Mouse (Mus musculus) forebrain, embryonic 13.5 days (tissue): ENCODE data around the gene Kcnn3. TPM values are rescaled to one million over a fixed set of nuclear protein-coding genes. Genes with fewer than 3 reads are reported as not detected.
A peak's percentile ranks its signal among the peaks of the same experiment; 100 is the strongest.

ENCODE experiments used
- ATAC-seq: fragments of 200-750 bp; cut with Nextera tagmentation; 2 replicates; pipeline ENCODE4 v1.8.0; 2017
- H3K27ac ChIP-seq: fragments of 300-500 bp; sonication (generic); 2 replicates; pipeline ENCODE4 v1.5.1; 2015; ENCODE audit warnings: inconsistent platforms, mild to moderate bottlenecking, moderate library complexity
- H3K27me3 ChIP-seq: fragments of 300-500 bp; sonication (generic); 2 replicates; pipeline ENCODE4 v1.6.1; 2015; ENCODE audit warnings: mild to moderate bottlenecking, inconsistent platforms
- H3K36me3 ChIP-seq: fragments of 300-500 bp; sonication (generic); 2 replicates; pipeline ENCODE4 v1.6.1; 2015; ENCODE audit warnings: mild to moderate bottlenecking, inconsistent platforms; ENCODE audit not compliant: poor library complexity, severe bottlenecking
- H3K4me1 ChIP-seq: fragments of 300-500 bp; sonication (generic); 2 replicates; pipeline ENCODE4 v1.6.1; 2015; ENCODE audit warnings: inconsistent platforms
- H3K4me2 ChIP-seq: fragments of 300-500 bp; sonication (generic); 2 replicates; pipeline ENCODE4 v1.6.1; 2015; ENCODE audit warnings: inconsistent platforms, mild to moderate bottlenecking, moderate library complexity
- H3K4me3 ChIP-seq: fragments of 300-500 bp; sonication (generic); 2 replicates; pipeline ENCODE4 v1.5.1; 2015; ENCODE audit warnings: mild to moderate bottlenecking, inconsistent platforms
- H3K9ac ChIP-seq: fragments of 300-500 bp; sonication (generic); 2 replicates; pipeline ENCODE4 v1.6.1; 2015; ENCODE audit warnings: mild to moderate bottlenecking, inconsistent platforms
- H3K9me3 ChIP-seq: fragments of 300-500 bp; sonication (generic); replicated peaks from 2 replicates; pipeline ENCODE4 v1.6.1; 2016; ENCODE audit warnings: inconsistent platforms
- WGBS: fragments of 180-500 bp; shearing (Covaris S2); methylation state at CpG from one replicate; pipeline ENCODE4 v1.1.7; 2015; 5-methylcytosine and 5-hydroxymethylcytosine counted together
- polyA plus RNA-seq: library from polyadenylated mRNA; unstranded; fragments of >200 nt; fragmentation: Nextera tagmentation; extraction: Ambion mirVana; gene quantifications from 2 replicates; pipeline ENCODE4 v1.2.1, GENCODE M21; 2015

Gene Kcnn3
- polyA plus RNA-seq, 1 experiment from 2014 or later, result 4.3 TPM

DNA sequence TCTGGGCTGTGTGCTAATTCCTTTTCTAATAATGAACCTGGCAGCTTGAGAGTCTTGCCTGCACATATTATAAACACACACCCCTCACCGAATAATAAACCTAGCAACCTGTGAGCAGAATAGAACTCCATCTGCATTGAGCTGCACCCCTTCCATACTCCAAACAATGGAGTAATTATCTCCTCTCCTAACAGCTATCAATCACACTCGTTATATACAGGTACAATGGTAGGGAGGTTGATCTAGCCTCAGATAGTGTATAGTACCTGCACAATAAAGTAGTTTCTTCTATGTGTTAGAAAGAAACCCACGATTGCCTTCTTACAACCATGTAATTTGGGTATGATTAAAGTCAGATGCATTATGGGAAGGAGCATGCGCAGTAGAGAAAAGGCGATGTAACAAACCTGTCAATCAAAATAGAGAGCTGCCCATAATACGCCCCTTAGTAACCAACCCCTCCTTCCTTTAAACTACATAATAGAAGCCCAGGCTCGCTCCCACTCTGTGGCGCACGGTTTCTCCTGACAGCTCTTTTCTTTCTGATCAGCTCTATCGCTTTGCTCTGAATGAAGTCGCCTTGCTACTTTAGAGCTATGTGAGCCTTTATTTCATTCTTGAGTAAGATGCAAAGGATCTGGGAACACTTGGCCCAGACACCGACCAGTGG is 176.3 kb downstream of the Kcnn3 start:
- peak; percentile 92 for ATAC-seq
- Histone ChIP-seq H3K9ac (no peak overlapping the region), H3K27ac (peak overlapping the region; percentile 48), H3K4me3 (no peak overlapping the region), H3K9me3 (no peaks in the 10 kb centered on the region), H3K4me1 (peaks cover 13% of the 10 kb centered on the region; the same call in 1 of the 2 replicates), H3K4me2 (peak overlapping the region; percentile 10; the same call in 1 of the 2 replicates), H3K27me3 (no peaks in the 10 kb centered on the region), H3K36me3 (no peaks in the 10 kb centered on the region)
- WGBS, result 40% methylated on average over 12 of the region's 12 CpGs

GRCm38 (mm10) chr3:89698958-89699357 is 179.0 kb downstream of the Kcnn3 start:
- Histone ChIP-seq H3K27me3 (no peaks in the 10 kb centered on the region), H3K4me3 (no peak overlapping the region), H3K4me1 (peaks cover 13% of the 10 kb centered on the region; the same call in 1 of the 2 replicates), H3K9me3 (no peaks in the 10 kb centered on the region), H3K4me2 (no peak overlapping the region), H3K9ac (no peak overlapping the region), H3K36me3 (no peaks in the 10 kb centered on the region), H3K27ac (no peak overlapping the region)
- ATAC-seq, result no peak
- 92% methylated on average over 1 of the region's 1 CpGs for WGBS

GRCm38 (mm10) chr3:89700461-89700860 is 180.5 kb downstream of the Kcnn3 start:
- Histone ChIP-seq H3K36me3 (no peaks in the 10 kb centered on the region), H3K4me1 (peaks cover 13% of the 10 kb centered on the region; the same call in 1 of the 2 replicates), H3K9me3 (no peaks in the 10 kb centered on the region), H3K4me2 (no peak overlapping the region), H3K4me3 (no peak overlapping the region), H3K27ac (no peak overlapping the region), H3K9ac (no peak overlapping the region), H3K27me3 (peaks cover 3% of the 10 kb centered on the region; the same call in 1 of the 2 replicates)
- ATAC-seq, result no peak
- 69% methylated on average over 11 of the region's 11 CpGs for WGBS

GRCm38 (mm10) chr3:89703596-89703995 is 183.6 kb downstream of the Kcnn3 start:
- peaks cover 5% of the 10 kb centered on the region; the same call in 1 of the 2 replicates for H3K27me3 ChIP-seq
- no peak overlapping the region for H3K4me3 ChIP-seq
- H3K4me1 ChIP-seq, result no peaks in the 10 kb centered on the region
- no peak overlapping the region for H3K9ac ChIP-seq
- no peaks in the 10 kb centered on the region for H3K9me3 ChIP-seq
- no peaks in the 10 kb centered on the region for H3K36me3 ChIP-seq
- WGBS, result 43% methylated on average over 3 of the region's 3 CpGs
- H3K4me2 ChIP-seq, result no peak overlapping the region
- ATAC-seq, result no peak
- no peak overlapping the region for H3K27ac ChIP-seq

DNA sequence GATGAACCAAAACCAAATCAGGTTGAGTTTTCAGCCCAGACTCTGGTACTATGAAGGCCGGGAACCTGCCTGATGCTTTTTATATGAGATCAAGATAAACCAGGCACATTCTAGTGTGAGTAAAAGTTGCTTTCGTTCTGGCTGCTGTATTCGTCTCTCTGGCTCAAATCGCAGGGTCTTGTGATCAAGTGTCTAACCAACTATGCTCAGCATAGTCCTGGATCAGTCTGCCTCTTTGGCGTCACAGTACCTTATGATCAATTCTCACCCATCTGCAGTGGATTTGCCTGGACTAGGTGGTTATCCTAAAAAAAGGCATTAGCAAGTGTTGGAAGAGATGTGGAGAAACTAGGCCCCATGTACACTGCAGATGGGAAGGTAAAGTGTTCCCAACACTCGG is 184.1 kb downstream of the Kcnn3 start:
- Histone ChIP-seq H3K9ac (no peak overlapping the region), H3K4me1 (no peaks in the 10 kb centered on the region), H3K27me3 (peaks cover 5% of the 10 kb centered on the region; the same call in 1 of the 2 replicates), H3K4me3 (no peak overlapping the region), H3K4me2 (no peak overlapping the region), H3K27ac (no peak overlapping the region), H3K36me3 (no peaks in the 10 kb centered on the region), H3K9me3 (no peaks in the 10 kb centered on the region)
- 83% methylated on average over 6 of the region's 6 CpGs for WGBS
- no peak for ATAC-seq

DNA sequence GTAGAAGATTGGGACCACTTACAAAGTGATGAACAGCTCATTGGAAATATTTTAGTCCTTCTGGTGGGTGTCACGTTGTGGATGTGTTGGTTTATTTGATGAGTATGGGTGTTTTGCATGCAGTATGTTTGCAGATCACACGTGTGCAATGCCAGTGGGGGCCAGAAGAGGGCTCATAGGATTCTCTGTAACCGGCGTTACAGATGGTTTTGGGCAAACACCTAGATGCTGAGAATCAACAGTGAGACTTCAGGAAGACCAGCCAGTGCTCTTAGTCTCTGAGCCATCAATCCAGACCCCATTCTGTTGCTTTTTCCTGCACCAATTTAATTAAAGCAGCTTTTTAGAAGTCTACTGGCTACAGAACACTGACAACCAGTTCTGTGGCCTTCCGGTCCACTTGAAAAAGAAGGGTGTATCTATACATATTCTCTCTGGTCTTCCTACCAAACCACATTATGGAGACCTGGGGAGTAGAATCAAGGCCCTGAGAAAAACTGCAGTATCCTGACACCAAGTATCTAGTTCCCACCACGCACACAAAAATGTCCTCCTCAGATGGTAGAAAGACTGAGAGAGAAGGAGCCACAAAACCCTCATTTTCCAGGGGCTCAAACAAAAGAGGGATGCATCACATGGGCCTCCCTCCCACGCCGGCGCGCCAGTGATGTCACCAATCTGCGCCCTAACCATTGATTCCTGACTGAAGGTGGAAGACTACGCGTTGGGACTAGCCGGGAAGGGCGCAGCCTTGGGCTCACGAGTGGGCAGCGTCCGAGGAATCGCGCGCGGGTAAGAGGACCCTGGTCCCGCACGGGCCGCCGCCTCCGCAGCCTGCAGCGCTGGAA is 194.6 kb downstream of the Kcnn3 start, which contains the start of gene Adar:
TSS of gene Adar (plus strand) at position 664 of the 848 bp plus-strand sequence.
- H3K4me2 ChIP-seq, result peak within 1 kb of the TSS; percentile 90
- 0 out of 2 replicates have a peak, but pooled peaks cover 6% of the 10 kb centered on the region for H3K36me3 ChIP-seq
- ATAC-seq, result peak; percentile 93
- H3K9ac ChIP-seq, result peak within 1 kb of the TSS; percentile 95
- 6% methylated on average over 28 of the region's 28 CpGs for WGBS
- H3K27ac ChIP-seq, result peak within 1 kb of the TSS; percentile 92
- H3K4me3 ChIP-seq, result peak within 1 kb of the TSS; percentile 82
- H3K27me3 ChIP-seq, result peaks cover 10% of the 10 kb centered on the region; the same call in 1 of the 2 replicates
- H3K9me3 ChIP-seq, result no peaks in the 10 kb centered on the region
- peaks cover 19% of the 10 kb centered on the region for H3K4me1 ChIP-seq

DNA sequence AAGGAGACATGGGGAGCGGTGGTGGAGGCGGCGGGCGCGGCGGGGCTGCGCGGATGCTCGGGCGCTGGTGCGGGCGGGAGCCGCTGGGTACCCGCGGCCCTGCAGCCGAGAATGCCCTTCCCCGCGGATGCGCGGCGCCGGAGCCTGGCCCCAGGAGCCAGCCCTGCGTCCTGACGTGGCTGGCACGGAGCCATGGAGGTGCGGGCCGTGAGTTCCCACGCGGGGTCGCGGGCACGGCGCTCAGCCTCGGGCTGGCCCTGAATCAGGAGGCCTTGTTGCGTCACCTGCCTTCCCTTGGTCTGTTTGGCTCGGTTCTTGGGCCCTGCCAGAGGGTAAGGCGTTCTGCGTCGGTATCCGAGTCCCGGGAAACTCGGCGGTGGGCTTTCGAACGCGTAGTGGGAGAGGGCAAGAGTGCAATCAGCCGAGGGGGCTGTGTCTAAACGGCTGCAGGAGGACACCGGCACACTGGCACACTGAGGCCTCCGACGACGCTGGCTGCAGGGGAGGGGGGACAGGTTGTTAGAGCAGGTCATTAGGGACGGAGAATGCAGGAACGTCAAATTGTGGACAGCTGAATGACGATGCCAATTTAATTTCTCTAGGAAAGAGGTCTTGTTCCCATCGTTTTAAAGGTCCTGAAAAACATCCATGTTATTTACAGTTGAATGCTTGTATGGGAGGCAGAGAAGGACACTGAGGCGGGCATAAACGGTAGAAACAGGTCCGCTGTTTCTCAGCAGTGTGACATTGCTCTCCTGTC is 195.4 kb downstream of the Kcnn3 start:
- peak overlapping the region; percentile 95 for H3K9ac ChIP-seq
- H3K4me2 ChIP-seq, result peak overlapping the region; percentile 90
- H3K27ac ChIP-seq, result peak overlapping the region; percentile 92
- H3K4me3 ChIP-seq, result peak overlapping the region; percentile 82
- H3K36me3 ChIP-seq, result 0 out of 2 replicates have a peak, but pooled peaks cover 6% of the 10 kb centered on the region
- no peaks in the 10 kb centered on the region for H3K9me3 ChIP-seq
- peaks cover 10% of the 10 kb centered on the region; the same call in 1 of the 2 replicates for H3K27me3 ChIP-seq
- peak; percentile 76 for ATAC-seq
- H3K4me1 ChIP-seq, result peaks cover 19% of the 10 kb centered on the region
- WGBS, result 1% methylated on average over 59 of the region's 59 CpGs

GRCm38 (mm10) chr3:89715967-89716256 is 195.9 kb downstream of the Kcnn3 start:
- peak overlapping the region; percentile 82 for H3K4me3 ChIP-seq
- WGBS, result 49% methylated on average over 6 of the region's 6 CpGs
- peak overlapping the region; percentile 92; the same call in 1 of the 2 replicates for H3K27ac ChIP-seq
- ATAC-seq, result no peak
- peak overlapping the region; percentile 95 for H3K9ac ChIP-seq
- H3K4me2 ChIP-seq, result peak overlapping the region; percentile 90
- H3K4me1 ChIP-seq, result peaks cover 19% of the 10 kb centered on the region
- H3K9me3 ChIP-seq, result no peaks in the 10 kb centered on the region
- H3K36me3 ChIP-seq, result 0 out of 2 replicates have a peak, but pooled peaks cover 6% of the 10 kb centered on the region
- peaks cover 10% of the 10 kb centered on the region; the same call in 1 of the 2 replicates for H3K27me3 ChIP-seq

- no peak for ATAC-seq
- no peak overlapping the region for H3K4me2 ChIP-seq
- no peak overlapping the region for H3K9ac ChIP-seq
These were observed 202.1 kb downstream of the Kcnn3 start for GRCm38 (mm10) chr3:89722032-89722431.

GRCm38 (mm10) chr3:89723400-89724084 is 203.6 kb downstream of the Kcnn3 start:
- ATAC-seq, result no peak

More at GRCm38 (mm10) chr3:89722032-89722431, 202.1 kb downstream of the Kcnn3 start:
- H3K4me1 ChIP-seq, result peaks cover 9% of the 10 kb centered on the region; the same call in 1 of the 2 replicates
- H3K4me3 ChIP-seq, result no peak overlapping the region
- no peak overlapping the region for H3K27ac ChIP-seq
- no peaks in the 10 kb centered on the region for H3K27me3 ChIP-seq
- no peaks in the 10 kb centered on the region for H3K9me3 ChIP-seq
- H3K36me3 ChIP-seq, result 0 out of 2 replicates have a peak, but pooled peaks cover 6% of the 10 kb centered on the region

More at GRCm38 (mm10) chr3:89723400-89724084, 203.6 kb downstream of the Kcnn3 start:
- no peak overlapping the region for H3K4me3 ChIP-seq
- H3K36me3 ChIP-seq, result 0 out of 2 replicates have a peak, but pooled peaks cover 3% of the 10 kb centered on the region
- 70% methylated on average over 7 of the region's 7 CpGs for WGBS
- no peak overlapping the region for H3K27ac ChIP-seq
- no peaks in the 10 kb centered on the region for H3K9me3 ChIP-seq
- H3K27me3 ChIP-seq, result no peaks in the 10 kb centered on the region
- H3K4me1 ChIP-seq, result peaks cover 5% of the 10 kb centered on the region; the same call in 1 of the 2 replicates
- no peak overlapping the region for H3K4me2 ChIP-seq
- no peak overlapping the region for H3K9ac ChIP-seq
